Mouse (Mus musculus): ENCODE data around the gene Slc4a2. TPM values are rescaled to one million over a fixed set of nuclear protein-coding genes. Genes with fewer than 3 reads are reported as not detected.
A peak's percentile ranks its signal among the peaks of the same experiment; 100 is the strongest.

The Slc4a2 gene
- polyA plus RNA-seq, 1 experiment from 2014 or later, result 8.3 TPM

DNA sequence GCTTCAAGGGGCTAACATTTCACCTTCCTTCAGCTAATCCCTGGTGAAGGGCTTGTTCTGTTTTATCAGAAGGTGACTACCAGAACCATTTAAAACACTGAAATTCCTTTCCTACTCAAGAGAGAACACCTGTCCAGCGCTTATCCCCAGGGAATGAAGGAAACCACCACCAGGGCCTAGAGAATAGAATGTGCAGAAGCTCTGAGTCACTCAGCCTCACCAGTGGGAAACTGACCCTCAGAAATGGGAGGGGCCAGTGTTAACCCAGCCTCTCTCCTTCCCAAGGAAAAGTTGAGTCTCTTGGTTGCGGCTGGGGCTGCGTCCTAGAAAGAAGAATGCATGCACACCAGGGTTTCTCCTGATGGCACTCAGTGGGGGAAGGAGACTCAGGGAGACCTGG is 31.4 kb downstream of the Slc4a2 start:
- Histone ChIP-seq H3K4me3 (ENCODE audit: low read depth, low read length) (no peak overlapping the region), H3K9me3 (ENCODE audit: low read length) (no peaks in the 10 kb centered on the region), H3K36me3 (replicated peaks; ENCODE audit: insufficient read depth, low read length) (0 out of 2 replicates have a peak, but pooled peaks cover 5% of the 10 kb centered on the region), H3K27ac (ENCODE audit: low read depth) (no peak overlapping the region), H3K9ac (replicated peaks) (no peak overlapping the region), H3K4me2 (ENCODE audit: low read depth, low read length) (no peak overlapping the region), H3K27me3 (ENCODE audit: insufficient read depth, low read length) (no peaks in the 10 kb centered on the region), H3K4me1 (ENCODE audit: insufficient read depth) (peaks cover 28% of the 10 kb centered on the region)
- 79% methylated on average over 3 of the region's 3 CpGs for WGBS (ENCODE audit: insufficient replicate concordance)
- no peak for TF ChIP-seq CTCF (IDR thresholded peaks at IDR 0.05; ENCODE audit: low read depth)
- no peak for TF ChIP-seq EP300 (IDR thresholded peaks at IDR 0.05; ENCODE audit: low read depth)
- no peak for ATAC-seq
- DNase-seq, result no peak

- no peaks in the 10 kb centered on the region for H3K27me3 ChIP-seq (ENCODE audit: insufficient read depth, low read length)
- H3K4me3 ChIP-seq (ENCODE audit: low read depth, low read length), result no peak overlapping the region
- DNase-seq (no peak), ATAC-seq (no peak)
- no peak overlapping the region for H3K9ac ChIP-seq (replicated peaks)
- no peaks in the 10 kb centered on the region for H3K9me3 ChIP-seq (ENCODE audit: low read length)
- H3K36me3 ChIP-seq (replicated peaks; ENCODE audit: insufficient read depth, low read length), result 0 out of 2 replicates have a peak, but pooled peaks cover 5% of the 10 kb centered on the region
- TF ChIP-seq EP300 (IDR thresholded peaks at IDR 0.05; ENCODE audit: low read depth) (no peak), CTCF (IDR thresholded peaks at IDR 0.05; ENCODE audit: low read depth) (no peak)
- H3K4me1 ChIP-seq (ENCODE audit: insufficient read depth), result peaks cover 31% of the 10 kb centered on the region
- H3K4me2 ChIP-seq (ENCODE audit: low read depth, low read length), result no peak overlapping the region
- no peak overlapping the region for H3K27ac ChIP-seq (ENCODE audit: low read depth)
- 68% methylated on average over 7 of the region's 7 CpGs for WGBS (ENCODE audit: insufficient replicate concordance)
Measured at GRCm38 (mm10) chr5:24455613-24456012, 32.0 kb downstream of the Slc4a2 start.

- no peaks in the 10 kb centered on the region for H3K36me3 ChIP-seq (replicated peaks; ENCODE audit: insufficient read depth, low read length)
- no peak overlapping the region for H3K9ac ChIP-seq (replicated peaks)
- TF ChIP-seq CTCF (IDR thresholded peaks at IDR 0.05; ENCODE audit: low read depth), result no peak
- TF ChIP-seq EP300 (IDR thresholded peaks at IDR 0.05; ENCODE audit: low read depth), result no peak
- DNase-seq, result no peak
- no peaks in the 10 kb centered on the region for H3K27me3 ChIP-seq (ENCODE audit: insufficient read depth, low read length)
- WGBS (ENCODE audit: insufficient replicate concordance), result 71% methylated on average over 12 of the region's 12 CpGs
- H3K27ac ChIP-seq (ENCODE audit: low read depth), result no peak overlapping the region
- ATAC-seq, result no peak
- H3K4me1 ChIP-seq (ENCODE audit: insufficient read depth), result no peaks in the 10 kb centered on the region
- H3K9me3 ChIP-seq (ENCODE audit: low read length), result no peaks in the 10 kb centered on the region
- H3K4me2 ChIP-seq (ENCODE audit: low read depth, low read length), result no peak overlapping the region
- no peak overlapping the region for H3K4me3 ChIP-seq (ENCODE audit: low read depth, low read length)
Measured at GRCm38 (mm10) chr5:24466762-24467161, 43.1 kb downstream of the Slc4a2 start.

- TF ChIP-seq EP300 (IDR thresholded peaks at IDR 0.05; ENCODE audit: low read depth) (no peak), CTCF (IDR thresholded peaks at IDR 0.05; ENCODE audit: low read depth) (peak; percentile 98)
- H3K4me3 ChIP-seq (ENCODE audit: low read depth, low read length), result no peak overlapping the region
- no peak overlapping the region for H3K4me2 ChIP-seq (ENCODE audit: low read depth, low read length)
- no peaks in the 10 kb centered on the region for H3K9me3 ChIP-seq (ENCODE audit: low read length)
- no peak overlapping the region for H3K27ac ChIP-seq (ENCODE audit: low read depth)
- ATAC-seq (peak; percentile 72), DNase-seq (peak; percentile 85)
- peaks cover 17% of the 10 kb centered on the region for H3K27me3 ChIP-seq (ENCODE audit: insufficient read depth, low read length)
- 15% methylated on average over 5 of the region's 5 CpGs for WGBS (ENCODE audit: insufficient replicate concordance)
- H3K4me1 ChIP-seq (ENCODE audit: insufficient read depth), result peaks cover 11% of the 10 kb centered on the region
- H3K36me3 ChIP-seq (replicated peaks; ENCODE audit: insufficient read depth, low read length), result no peaks in the 10 kb centered on the region
- no peak overlapping the region for H3K9ac ChIP-seq (replicated peaks)
Measured at GRCm38 (mm10) chr5:24470600-24470999, 47.0 kb downstream of the Slc4a2 start.

- H3K27me3 ChIP-seq (ENCODE audit: insufficient read depth, low read length), result peaks cover 17% of the 10 kb centered on the region
- H3K4me1 ChIP-seq (ENCODE audit: insufficient read depth), result peaks cover 11% of the 10 kb centered on the region
- TF ChIP-seq CTCF (IDR thresholded peaks at IDR 0.05; ENCODE audit: low read depth), result no peak
- TF ChIP-seq EP300 (IDR thresholded peaks at IDR 0.05; ENCODE audit: low read depth), result no peak
- H3K9me3 ChIP-seq (ENCODE audit: low read length), result no peaks in the 10 kb centered on the region
- 66% methylated on average over 6 of the region's 7 CpGs for WGBS (ENCODE audit: insufficient replicate concordance)
- H3K4me2 ChIP-seq (ENCODE audit: low read depth, low read length), result no peak overlapping the region
- H3K36me3 ChIP-seq (replicated peaks; ENCODE audit: insufficient read depth, low read length), result peaks cover 9% of the 10 kb centered on the region
- DNase-seq (no peak), ATAC-seq (no peak)
- no peak overlapping the region for H3K27ac ChIP-seq (ENCODE audit: low read depth)
- H3K9ac ChIP-seq (replicated peaks), result no peak overlapping the region
- H3K4me3 ChIP-seq (ENCODE audit: low read depth, low read length), result no peak overlapping the region
Measured at GRCm38 (mm10) chr5:24472884-24473619, 49.4 kb downstream of the Slc4a2 start.

DNA sequence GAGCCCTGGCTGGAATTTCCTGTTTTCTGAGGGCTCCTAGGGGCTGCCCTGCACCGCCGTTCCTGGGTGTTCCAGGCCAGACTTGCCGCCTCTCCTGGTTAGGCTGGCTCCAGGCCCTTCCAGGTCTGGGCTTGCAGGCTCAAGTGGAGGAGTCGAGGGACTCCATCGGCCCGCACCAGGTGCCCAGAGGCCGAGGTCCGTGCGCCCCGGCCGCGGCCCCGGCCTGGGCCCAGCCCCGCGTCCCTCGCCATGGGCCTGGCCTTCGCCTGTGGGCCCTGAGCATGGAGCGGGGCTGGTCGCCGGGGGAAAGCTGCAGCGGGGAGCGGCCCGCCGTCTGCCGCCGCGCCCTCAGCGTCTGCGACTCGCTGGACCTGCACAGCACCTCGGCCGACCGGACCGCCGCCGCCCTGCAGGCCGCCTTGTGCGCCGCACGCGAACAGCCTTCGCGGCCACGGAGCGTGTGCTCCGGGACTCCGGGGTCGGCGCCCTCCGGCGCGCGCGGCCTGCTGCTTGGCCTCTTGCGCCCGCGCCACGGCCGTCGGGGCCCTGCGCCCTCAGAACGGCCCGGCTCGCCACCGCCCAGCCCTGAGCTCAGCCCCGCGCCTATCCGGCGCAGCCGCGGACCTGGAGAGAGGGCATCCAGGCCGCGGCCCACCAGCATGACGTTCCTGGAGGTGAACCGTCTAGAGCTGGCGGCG is 50.5 kb downstream of the Slc4a2 start:
- 6% methylated on average over 69 of the region's 77 CpGs for WGBS (ENCODE audit: insufficient replicate concordance)
- H3K36me3 ChIP-seq (replicated peaks; ENCODE audit: insufficient read depth, low read length), result peaks cover 19% of the 10 kb centered on the region
- ATAC-seq (peak; percentile 18), DNase-seq (no peak)
- peak overlapping the region; percentile 39 for H3K4me3 ChIP-seq (ENCODE audit: low read depth, low read length)
- H3K27me3 ChIP-seq (ENCODE audit: insufficient read depth, low read length), result peaks cover 17% of the 10 kb centered on the region
- no peak overlapping the region for H3K9ac ChIP-seq (replicated peaks)
- peaks cover 11% of the 10 kb centered on the region for H3K4me1 ChIP-seq (ENCODE audit: insufficient read depth)
- H3K27ac ChIP-seq (ENCODE audit: low read depth), result no peak overlapping the region
- H3K9me3 ChIP-seq (ENCODE audit: low read length), result no peaks in the 10 kb centered on the region
- no peak for TF ChIP-seq EP300 (IDR thresholded peaks at IDR 0.05; ENCODE audit: low read depth)
- no peak for TF ChIP-seq CTCF (IDR thresholded peaks at IDR 0.05; ENCODE audit: low read depth)
- peak overlapping the region; percentile 72 for H3K4me2 ChIP-seq (ENCODE audit: low read depth, low read length)

All from liver, postnatal 0 days (tissue).